Mouse (Mus musculus) forebrain, embryonic 10.5 days (tissue): ENCODE results near the gene Kptn. TPM values are rescaled to one million over a fixed set of nuclear protein-coding genes. Genes with fewer than 3 reads are reported as not detected.

Experiments used
- DNase-seq: peaks from one replicate; pipeline ENCODE4 v3.0.0-alpha.2; 2017; ENCODE audit warnings: low spot score; ENCODE audit errors: extremely low spot score
- H3K27ac ChIP-seq: fragments of 300-500 bp; sonication (generic); 2 replicates; pipeline ENCODE4 v1.5.1; 2016; ENCODE audit warnings: mild to moderate bottlenecking
- H3K27me3 ChIP-seq: fragments of 300-500 bp; sonication (generic); 2 replicates; pipeline ENCODE4 v1.6.1; 2016; ENCODE audit warnings: mild to moderate bottlenecking; ENCODE audit not compliant: poor library complexity, severe bottlenecking
- H3K36me3 ChIP-seq: fragments of 300-500 bp; sonication (generic); replicated peaks from 2 replicates; pipeline ENCODE4 v1.6.1; 2016; ENCODE audit warnings: mild to moderate bottlenecking, moderate library complexity
- H3K4me1 ChIP-seq: fragments of 300-500 bp; sonication (generic); 2 replicates; pipeline ENCODE4 v1.6.1; 2016
- H3K4me3 ChIP-seq: fragments of 300-500 bp; sonication (generic); 2 replicates; pipeline ENCODE4 v1.5.1; 2016; ENCODE audit warnings: mild to moderate bottlenecking, moderate library complexity
- H3K9me3 ChIP-seq: fragments of 300-500 bp; sonication (generic); 2 replicates; pipeline ENCODE4 v1.6.1; 2016; ENCODE audit warnings: mild to moderate bottlenecking, moderate library complexity
- WGBS: fragments of 180-500 bp; shearing (Covaris S2); methylation state at CpG from one replicate; pipeline ENCODE4 v1.1.7; 2016; 5-methylcytosine and 5-hydroxymethylcytosine counted together
- polyA plus RNA-seq: library from polyadenylated mRNA; unstranded; fragments of >200 nt; fragmentation: Nextera tagmentation; extraction: Ambion mirVana; gene quantifications from 2 replicates; pipeline ENCODE4 v1.2.1, GENCODE M21; 2016

Gene Kptn
- polyA plus RNA-seq, 1 experiment from 2014 or later: 26.0 TPM

DNA sequence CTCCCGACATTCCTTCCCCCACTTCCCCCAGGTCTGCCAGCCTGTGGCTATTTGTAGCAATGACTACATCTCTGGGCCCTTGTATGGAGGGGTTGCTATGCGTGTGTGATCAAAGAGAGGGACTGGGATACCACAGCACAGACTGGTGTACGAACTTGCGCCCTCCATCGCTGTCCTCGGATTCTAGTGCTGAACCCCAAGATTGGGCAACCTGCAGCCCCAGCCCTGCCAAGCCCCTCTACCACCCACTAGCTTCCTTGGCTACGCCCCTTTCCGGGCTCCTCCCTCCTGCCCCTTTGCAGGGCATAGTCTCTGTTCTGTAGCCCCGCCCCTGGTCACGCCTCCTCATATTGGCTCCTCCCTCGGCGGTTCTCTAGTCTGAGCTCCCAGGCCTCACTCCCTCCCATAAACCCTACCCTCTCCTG is 9.7 kb downstream of the Kptn start, which contains the start of gene Slc8a2:
TSS of gene Slc8a2 (plus strand) at position 406 of the 425 bp plus-strand sequence.
- Histone ChIP-seq H3K4me1 (peaks cover 52% of the 10 kb centered on the region), H3K36me3 (peaks cover 13% of the 10 kb centered on the region), H3K27ac (peak within 1 kb of the TSS; percentile 88), H3K27me3 (peaks cover 18% of the 10 kb centered on the region), H3K4me3 (peak within 1 kb of the TSS; percentile 75), H3K9me3 (no peaks in the 10 kb centered on the region)
- DNase-seq: peak; percentile 88
- 2% methylated on average over 12 of the region's 12 CpGs for WGBS

DNA sequence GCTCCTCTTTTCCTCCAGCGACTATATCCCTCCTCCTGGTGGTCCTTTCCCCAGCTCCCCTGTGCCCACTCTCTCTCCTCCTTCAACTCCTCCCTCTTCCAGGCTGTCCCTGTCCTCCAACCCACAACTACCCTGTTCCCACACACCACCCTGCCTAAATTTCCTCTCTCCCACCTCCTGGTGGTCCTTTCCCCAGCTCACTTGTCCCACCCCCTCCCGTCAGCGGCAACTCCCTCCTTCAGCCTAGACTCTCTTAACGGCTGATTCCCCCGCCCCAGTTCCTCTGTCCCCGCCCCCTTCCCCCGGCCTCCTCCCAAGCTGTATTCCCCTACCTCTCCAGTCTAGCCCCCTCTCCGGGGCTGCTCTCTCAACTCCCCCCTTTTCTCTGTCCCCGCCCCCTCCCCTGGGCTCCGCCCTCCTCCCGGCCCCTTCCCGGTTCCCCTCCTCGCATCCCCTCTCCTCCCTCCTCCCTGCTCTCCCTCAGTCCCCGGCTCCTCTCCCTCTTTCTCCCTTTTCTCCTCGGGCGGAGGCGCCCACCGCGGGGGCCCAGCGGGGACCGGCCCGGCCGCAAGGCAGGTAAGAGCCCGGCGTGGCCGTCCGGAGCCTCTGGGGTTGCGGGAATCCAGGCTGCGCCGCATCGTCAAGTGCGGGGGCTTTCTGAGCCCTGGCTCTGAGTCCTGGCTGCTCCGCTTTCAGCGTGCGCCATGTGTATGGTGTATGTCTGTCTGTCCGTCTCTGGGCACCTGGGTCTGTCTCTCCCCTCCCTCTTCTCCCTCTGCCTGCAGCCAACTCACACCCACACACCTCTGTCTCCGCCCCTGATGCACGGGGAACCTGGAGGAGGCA is 10.4 kb downstream of the Kptn start:
- Histone ChIP-seq H3K4me1 (peaks cover 52% of the 10 kb centered on the region), H3K27ac (peak overlapping the region; percentile 88), H3K36me3 (peaks cover 11% of the 10 kb centered on the region), H3K27me3 (peaks cover 18% of the 10 kb centered on the region), H3K9me3 (no peaks in the 10 kb centered on the region), H3K4me3 (peak overlapping the region; percentile 75)
- WGBS: 2% methylated on average over 38 of the region's 38 CpGs
- DNase-seq: peak; percentile 86

DNA sequence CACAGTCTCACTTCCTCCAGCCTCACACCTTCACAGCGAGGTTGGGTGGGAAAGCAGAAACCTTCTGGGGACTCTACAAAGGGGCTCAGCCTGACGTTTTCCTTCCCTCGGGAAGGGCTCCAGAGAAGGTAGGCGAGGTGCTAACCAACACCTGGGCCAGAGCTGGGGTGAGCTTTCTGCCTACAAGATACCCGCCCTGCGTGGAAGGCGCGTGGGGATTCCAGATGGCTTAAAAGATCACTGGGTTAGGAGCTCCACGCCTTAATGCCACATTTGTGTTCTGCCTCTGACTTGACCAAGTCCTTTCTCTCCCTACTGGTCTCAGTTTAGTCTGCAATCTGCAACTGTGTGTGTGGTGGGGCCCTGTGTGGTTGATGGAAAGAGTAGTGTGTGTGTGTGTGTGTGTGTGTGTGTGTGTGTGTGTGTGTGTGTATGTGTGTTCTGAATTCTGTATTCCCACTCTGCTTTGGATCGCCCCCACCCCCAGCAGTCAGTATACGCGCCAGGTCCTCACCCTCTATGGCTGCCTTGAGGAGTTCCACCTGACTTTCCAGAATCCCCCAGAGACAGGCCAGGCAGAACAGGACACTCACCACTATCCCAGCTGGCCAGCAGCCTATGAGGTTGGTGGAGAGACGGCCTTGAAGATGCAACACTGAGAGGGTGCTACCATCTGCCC is 11.4 kb downstream of the Kptn start:
- DNase-seq: no peak
- Histone ChIP-seq H3K27me3 (peaks cover 18% of the 10 kb centered on the region), H3K4me3 (peak overlapping the region; percentile 75), H3K4me1 (peaks cover 52% of the 10 kb centered on the region), H3K27ac (peak overlapping the region; percentile 88; the same call in 1 of the 2 replicates), H3K36me3 (peaks cover 5% of the 10 kb centered on the region), H3K9me3 (no peaks in the 10 kb centered on the region)
- 46% methylated on average over 13 of the region's 13 CpGs for WGBS

DNA sequence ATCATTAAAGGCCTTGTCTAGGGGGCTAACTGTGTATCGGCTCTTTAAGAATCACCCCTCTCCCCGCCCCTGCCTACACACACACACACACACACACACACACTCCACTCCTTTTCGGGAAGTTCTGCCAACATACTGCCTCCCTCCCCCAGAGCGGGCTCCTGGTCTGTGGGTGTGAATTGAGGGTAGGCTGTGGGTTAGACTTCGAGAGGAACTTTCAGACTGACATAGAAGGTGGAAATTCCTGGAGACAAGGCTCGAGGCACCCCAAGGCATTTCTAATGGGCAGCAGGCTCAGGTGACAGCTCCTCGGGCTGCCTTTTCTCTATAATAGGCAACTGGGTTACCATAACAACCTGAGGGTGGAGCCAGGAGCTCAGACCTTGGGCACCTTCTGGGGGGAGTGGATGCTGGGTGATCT is 12.5 kb downstream of the Kptn start:
- DNase-seq: peak; percentile 51
- Histone ChIP-seq H3K4me3 (peak overlapping the region; percentile 75; the same call in 1 of the 2 replicates), H3K9me3 (no peaks in the 10 kb centered on the region), H3K4me1 (peaks cover 52% of the 10 kb centered on the region), H3K27me3 (peaks cover 18% of the 10 kb centered on the region), H3K27ac (0 out of 2 replicates have a peak overlapping the region, but pooled peaks have one; percentile 2), H3K36me3 (peaks cover 4% of the 10 kb centered on the region)
- 17% methylated on average over 7 of the region's 7 CpGs for WGBS

DNA sequence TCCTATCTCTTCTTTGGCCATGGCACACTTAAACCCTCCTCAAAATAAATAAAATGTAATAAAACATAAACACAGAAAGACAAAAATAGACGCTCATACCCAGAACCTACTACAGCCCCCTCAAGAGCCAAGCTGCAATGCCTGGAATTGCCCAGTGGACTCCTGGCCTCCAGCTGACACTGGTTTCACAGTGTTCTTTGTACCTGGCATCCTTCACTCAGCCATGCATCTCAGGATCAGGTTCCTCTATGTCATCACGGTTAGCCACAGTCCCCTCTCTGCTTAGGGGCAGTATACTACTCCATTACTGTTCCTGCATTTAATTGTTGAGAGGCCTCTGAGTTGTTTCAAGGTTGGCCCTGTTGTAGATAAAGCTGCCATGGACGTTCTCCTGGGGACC is 13.2 kb downstream of the Kptn start:
- Histone ChIP-seq H3K4me3 (no peak overlapping the region), H3K27ac (no peak overlapping the region; the same call in 1 of the 2 replicates), H3K27me3 (peaks cover 18% of the 10 kb centered on the region), H3K4me1 (peaks cover 52% of the 10 kb centered on the region), H3K9me3 (no peaks in the 10 kb centered on the region), H3K36me3 (peaks cover 4% of the 10 kb centered on the region)
- DNase-seq: no peak
- WGBS: 72% methylated on average over 3 of the region's 3 CpGs

DNA sequence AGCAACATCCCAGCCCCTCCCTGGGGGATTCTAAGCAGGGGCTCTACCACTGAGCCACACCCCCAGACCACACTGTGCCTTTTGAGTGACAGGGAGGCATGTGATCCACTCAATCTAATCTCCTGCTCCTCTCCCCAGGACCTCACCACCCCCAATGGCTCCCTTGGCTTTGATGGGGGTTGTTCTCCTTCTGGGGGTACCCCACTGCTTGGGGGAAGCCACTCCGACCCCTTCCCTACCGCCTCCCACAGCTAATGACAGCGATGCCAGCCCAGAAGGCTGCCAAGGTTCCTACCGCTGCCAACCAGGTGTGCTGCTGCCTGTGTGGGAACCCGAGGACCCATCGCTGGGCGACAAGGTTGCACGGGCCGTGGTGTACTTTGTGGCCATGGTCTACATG is 14.0 kb downstream of the Kptn start:
- Histone ChIP-seq H3K36me3 (peaks cover 4% of the 10 kb centered on the region), H3K27me3 (peaks cover 18% of the 10 kb centered on the region), H3K4me3 (no peak overlapping the region), H3K9me3 (no peaks in the 10 kb centered on the region), H3K27ac (no peak overlapping the region), H3K4me1 (peaks cover 51% of the 10 kb centered on the region)
- DNase-seq: no peak
- 86% methylated on average over 9 of the region's 9 CpGs for WGBS

DNA sequence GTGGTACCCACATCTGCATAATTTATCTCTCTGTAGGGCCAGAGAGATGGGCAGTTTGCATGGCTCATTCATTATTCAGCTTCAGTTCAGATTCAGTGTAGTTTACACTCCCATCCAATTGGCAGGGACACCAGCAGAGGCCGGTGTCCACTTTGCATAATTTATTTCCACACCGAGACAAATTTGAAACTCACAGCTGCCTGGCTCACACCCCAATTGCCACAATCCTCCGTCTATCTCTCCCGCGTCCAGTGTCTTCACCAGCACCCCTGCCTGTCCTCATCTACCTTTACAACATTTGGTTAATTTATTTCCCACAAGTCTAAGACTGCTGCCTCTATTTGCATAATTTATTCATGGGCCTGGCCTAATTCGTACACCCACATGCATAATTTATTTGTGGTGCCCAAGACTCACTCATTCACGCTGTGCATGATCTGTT is 15.3 kb downstream of the Kptn start:
- Histone ChIP-seq H3K36me3 (peaks cover 7% of the 10 kb centered on the region), H3K27ac (no peak overlapping the region), H3K9me3 (no peaks in the 10 kb centered on the region), H3K4me1 (peaks cover 38% of the 10 kb centered on the region), H3K4me3 (no peak overlapping the region; the same call in 1 of the 2 replicates), H3K27me3 (peaks cover 18% of the 10 kb centered on the region)
- 84% methylated on average over 7 of the region's 7 CpGs for WGBS
- no peak for DNase-seq

DNA sequence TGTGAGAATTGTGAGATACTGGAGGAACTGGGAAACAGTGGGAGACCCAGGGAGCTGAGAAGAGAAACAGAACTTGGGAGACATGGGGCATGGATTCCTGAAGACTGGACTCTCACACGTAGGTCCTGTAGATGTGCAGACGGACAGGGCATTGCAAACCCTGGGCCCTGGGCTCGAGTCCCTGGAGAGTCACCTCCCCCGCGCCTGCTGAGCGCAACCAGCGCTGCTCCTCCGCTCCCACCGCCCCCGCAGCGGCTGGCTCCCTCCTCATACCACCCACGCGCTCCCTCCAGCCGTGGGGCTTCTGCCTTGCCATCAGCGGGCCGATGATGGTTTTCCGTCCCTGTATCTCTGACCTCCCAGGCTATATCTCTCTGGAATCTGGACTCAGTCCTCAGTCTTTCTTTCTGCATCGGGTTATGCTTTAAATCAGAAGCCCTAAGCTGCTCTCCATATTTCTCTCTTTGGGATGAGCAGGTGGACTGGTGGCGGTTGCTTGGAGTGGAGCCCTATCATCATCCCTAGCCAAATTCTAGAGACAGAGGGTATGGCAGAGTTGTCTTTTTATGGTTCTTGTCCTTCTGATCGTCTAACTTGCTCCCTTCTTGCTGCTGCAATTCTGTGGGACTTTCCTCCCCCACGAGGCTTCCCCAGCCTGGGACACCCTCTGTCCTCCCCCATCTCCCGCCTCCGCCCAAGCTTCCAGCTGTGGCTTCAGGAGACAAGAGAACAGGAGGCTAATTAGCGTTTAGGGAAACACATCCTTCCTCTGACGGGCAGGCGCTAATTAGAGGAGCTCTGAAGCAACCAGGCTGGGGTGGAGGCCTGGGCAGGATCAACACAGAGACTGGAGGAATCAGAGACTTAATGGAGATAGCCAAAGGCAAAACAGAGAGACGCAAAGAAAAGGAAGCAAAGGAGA is 27.1 kb downstream of the Kptn start:
- no peak overlapping the region for H3K4me3 ChIP-seq
- 33% methylated on average over 27 of the region's 27 CpGs for WGBS
- H3K27me3 ChIP-seq: peaks cover 22% of the 10 kb centered on the region
- no peak for DNase-seq
- H3K9me3 ChIP-seq: no peaks in the 10 kb centered on the region
- no peak overlapping the region for H3K27ac ChIP-seq
- peaks cover 18% of the 10 kb centered on the region for H3K4me1 ChIP-seq
- H3K36me3 ChIP-seq: peaks cover 8% of the 10 kb centered on the region; the same call in 1 of the 2 replicates

DNA sequence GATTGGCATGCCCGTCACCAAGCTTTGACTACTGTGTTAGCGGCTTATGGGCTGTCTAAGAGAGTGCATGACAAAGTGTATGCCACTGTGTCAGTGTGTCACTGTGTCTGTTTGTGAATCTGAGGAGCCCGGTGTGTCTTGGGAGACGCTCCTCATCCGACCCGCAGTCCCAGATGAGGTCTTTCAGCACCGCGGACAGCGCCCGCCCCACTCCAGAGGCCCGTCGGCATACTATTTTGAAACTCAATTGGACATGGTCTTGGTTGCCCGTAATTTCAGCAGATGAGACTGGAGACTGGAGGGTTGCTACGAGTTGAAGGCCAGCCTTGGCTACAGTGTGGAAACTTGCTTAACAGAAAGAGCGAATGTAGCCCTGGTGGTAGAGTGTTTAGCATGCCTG is 27.9 kb downstream of the Kptn start:
- H3K9me3 ChIP-seq: no peaks in the 10 kb centered on the region
- H3K27ac ChIP-seq: no peak overlapping the region
- 20% methylated on average over 15 of the region's 15 CpGs for WGBS

DNA sequence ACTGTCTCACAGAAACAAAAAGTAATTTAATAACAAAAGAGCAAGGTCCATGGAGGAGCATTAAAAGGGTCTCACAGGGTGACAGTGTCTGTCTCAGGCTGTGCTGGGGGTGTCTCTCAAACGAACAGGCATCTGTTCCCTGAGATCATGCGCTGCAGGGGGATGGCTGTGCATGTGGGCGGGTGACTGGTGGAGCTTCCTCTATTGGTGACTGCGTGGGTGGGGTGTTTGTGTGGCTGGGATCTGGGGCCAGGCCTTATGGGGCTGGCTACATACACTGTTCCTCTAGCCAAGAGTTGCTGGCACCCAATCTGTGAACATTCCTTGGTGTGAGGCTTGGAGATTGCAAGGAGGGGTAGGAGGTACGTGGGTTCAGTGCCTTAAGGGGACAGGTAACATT is 29.5 kb downstream of the Kptn start:
- peaks cover 22% of the 10 kb centered on the region for H3K27me3 ChIP-seq
- peaks cover 8% of the 10 kb centered on the region; the same call in 1 of the 2 replicates for H3K36me3 ChIP-seq
- whole genome bisulfite sequencing: 70% methylated on average over 5 of the region's 5 CpGs
- DNase-seq: no peak
- no peak overlapping the region for H3K27ac ChIP-seq
- H3K4me1 ChIP-seq: peaks cover 18% of the 10 kb centered on the region
- H3K9me3 ChIP-seq: no peaks in the 10 kb centered on the region
- no peak overlapping the region for H3K4me3 ChIP-seq

More for the DNA sequence above, 27.9 kb downstream of the Kptn start:
- DNase-seq: peak; percentile 69
- Histone ChIP-seq H3K36me3 (peaks cover 8% of the 10 kb centered on the region; the same call in 1 of the 2 replicates), H3K4me1 (peaks cover 18% of the 10 kb centered on the region), H3K27me3 (peaks cover 22% of the 10 kb centered on the region), H3K4me3 (no peak overlapping the region)

DNA sequence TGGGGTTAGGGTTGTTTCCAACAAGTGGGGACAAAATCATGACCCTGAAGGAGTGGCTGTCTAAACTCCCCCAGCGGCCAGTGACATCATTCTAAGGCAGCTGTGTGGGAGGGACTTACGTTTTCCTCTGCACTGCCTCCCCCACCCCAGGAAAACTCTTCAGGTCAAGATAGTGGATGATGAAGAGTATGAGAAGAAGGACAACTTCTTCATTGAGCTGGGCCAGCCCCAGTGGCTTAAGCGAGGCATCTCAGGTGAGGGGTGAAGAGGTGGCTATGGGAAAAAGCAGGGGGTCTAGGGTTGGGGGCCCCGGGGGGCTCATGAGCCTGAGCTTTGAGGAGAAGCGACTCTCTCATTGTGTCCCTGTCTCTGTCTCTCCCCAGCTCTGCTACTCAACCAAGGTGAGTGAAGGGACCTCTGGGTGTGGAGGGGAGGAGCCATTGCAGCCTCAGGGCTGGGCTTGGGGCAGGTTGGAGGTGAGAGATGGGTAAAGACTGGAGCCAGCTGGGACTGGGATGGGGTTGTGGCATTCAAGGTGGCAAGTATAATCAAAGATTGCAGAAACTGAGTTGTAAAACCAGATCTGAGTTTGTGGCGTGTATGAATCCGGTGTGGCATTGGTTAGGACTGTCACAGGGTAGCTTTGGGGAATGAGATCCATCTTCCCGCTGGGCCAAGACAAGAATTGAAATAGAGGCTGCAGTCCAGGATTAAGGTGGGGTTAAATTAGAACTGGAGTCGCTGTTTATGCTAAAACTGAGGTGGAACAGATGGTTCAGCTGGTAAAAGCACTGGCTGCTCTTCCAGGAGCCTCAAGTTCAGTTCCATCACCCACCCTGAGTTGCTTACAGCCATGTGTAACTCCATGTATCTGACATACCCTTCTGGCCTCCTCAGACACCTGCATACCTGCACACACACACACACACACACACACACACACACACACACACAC is 30.8 kb downstream of the Kptn start:
- H3K9me3 ChIP-seq: no peaks in the 10 kb centered on the region
- no peaks in the 10 kb centered on the region for H3K36me3 ChIP-seq
- H3K27me3 ChIP-seq: peaks cover 17% of the 10 kb centered on the region
- no peak for DNase-seq
- no peak overlapping the region for H3K27ac ChIP-seq
- 81% methylated on average over 9 of the region's 9 CpGs for WGBS
- peaks cover 18% of the 10 kb centered on the region for H3K4me1 ChIP-seq
- no peak overlapping the region for H3K4me3 ChIP-seq
